Mouse (Mus musculus): ENCODE data around the gene Map3k6.

GRCm38 (mm10) chr4:133250609-133251008 lies 10.0 kb downstream of the Map3k6 start:
- TF ChIP-seq EP300 (IDR thresholded peaks at IDR 0.05; ENCODE audit: low read depth) = no peak
- peak; percentile 94 for TF ChIP-seq CTCF (IDR thresholded peaks at IDR 0.05; ENCODE audit: low read depth)
